Mouse (Mus musculus) cortical plate, adult 2 months (tissue): Measurements from ENCODE around the gene Abcc5. TPM values are rescaled to one million over a fixed set of nuclear protein-coding genes. Genes with fewer than 3 reads are reported as not detected.
"Not testable (repeated sequence)": the region's sequence is repeated elsewhere in the genome, so short reads cannot be mapped to it uniquely, and the experiment has no call there.

Source experiments
- H3K27ac ChIP-seq: fragments of 200-500 bp; 2 replicates; pipeline ENCODE4 v1.5.1; 2012; ENCODE audit warnings: low read length, control low read depth, inconsistent platforms; ENCODE audit not compliant: insufficient read depth
- H3K4me1 ChIP-seq: fragments of 200-500 bp; 2 replicates; pipeline ENCODE4 v1.6.1; 2011; ENCODE audit warnings: low read length; ENCODE audit not compliant: control insufficient read depth, insufficient read depth
- H3K4me3 ChIP-seq: fragments of 200-500 bp; 2 replicates; pipeline ENCODE4 v1.5.1; 2011; ENCODE audit warnings: mild to moderate bottlenecking, low read length, control low read depth; ENCODE audit not compliant: insufficient read depth
- CTCF ChIP-seq: fragments of 200-500 bp; IDR thresholded peaks from 2 replicates; pipeline ENCODE4 v1.5.1; 2011; ENCODE audit warnings: mild to moderate bottlenecking, control low read depth, low read length; ENCODE audit not compliant: insufficient read depth; ENCODE audit errors: extremely low read depth
- POLR2A ChIP-seq: fragments of 200-500 bp; IDR thresholded peaks from 2 replicates; pipeline ENCODE4 v1.6.1; 2011; ENCODE audit warnings: mild to moderate bottlenecking, low read length, control low read depth; ENCODE audit not compliant: insufficient read depth; ENCODE audit errors: extremely low read depth
- polyA plus RNA-seq: library from polyadenylated mRNA; depleted of rRNA; stranded (reverse); fragments of >200 nt; gene quantifications from 2 replicates; pipeline ENCODE4 v1.2.3, GENCODE M21; 2012

The Abcc5 gene
- polyA plus RNA-seq, 1 experiment: 296 TPM

GRCm38 (mm10) chr16:20451774-20452173, 25.6 kb upstream of the Abcc5 start:
- TF ChIP-seq POLR2A (no peak), CTCF (no peak)
- no peak overlapping the region for H3K27ac ChIP-seq
- H3K4me3 ChIP-seq: no peak overlapping the region
- H3K4me1 ChIP-seq: no peaks in the 10 kb centered on the region

DNA sequence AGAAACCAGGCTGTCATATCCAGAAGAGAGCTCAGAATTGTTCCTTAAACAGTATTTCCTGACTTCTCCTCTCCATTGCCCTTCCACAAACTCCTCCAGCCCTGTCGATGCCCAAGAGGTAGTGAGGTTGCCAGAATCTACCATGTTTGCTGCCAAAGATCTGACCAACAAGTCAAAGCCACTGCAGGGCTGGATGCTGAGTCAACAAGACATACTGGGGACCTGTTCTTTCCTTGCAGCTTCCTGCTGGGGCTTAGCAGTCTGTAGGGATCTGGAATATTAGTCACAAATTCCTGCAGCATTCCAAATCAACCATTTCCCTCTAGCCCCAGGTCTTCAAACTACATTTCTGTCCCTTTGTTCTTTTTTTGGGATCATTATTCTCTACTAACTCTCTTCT, 19.7 kb upstream of the Abcc5 start:
- Histone ChIP-seq H3K4me1 (no peaks in the 10 kb centered on the region), H3K27ac (no peak overlapping the region), H3K4me3 (no peak overlapping the region)
- TF ChIP-seq CTCF (no peak), POLR2A (no peak)

DNA sequence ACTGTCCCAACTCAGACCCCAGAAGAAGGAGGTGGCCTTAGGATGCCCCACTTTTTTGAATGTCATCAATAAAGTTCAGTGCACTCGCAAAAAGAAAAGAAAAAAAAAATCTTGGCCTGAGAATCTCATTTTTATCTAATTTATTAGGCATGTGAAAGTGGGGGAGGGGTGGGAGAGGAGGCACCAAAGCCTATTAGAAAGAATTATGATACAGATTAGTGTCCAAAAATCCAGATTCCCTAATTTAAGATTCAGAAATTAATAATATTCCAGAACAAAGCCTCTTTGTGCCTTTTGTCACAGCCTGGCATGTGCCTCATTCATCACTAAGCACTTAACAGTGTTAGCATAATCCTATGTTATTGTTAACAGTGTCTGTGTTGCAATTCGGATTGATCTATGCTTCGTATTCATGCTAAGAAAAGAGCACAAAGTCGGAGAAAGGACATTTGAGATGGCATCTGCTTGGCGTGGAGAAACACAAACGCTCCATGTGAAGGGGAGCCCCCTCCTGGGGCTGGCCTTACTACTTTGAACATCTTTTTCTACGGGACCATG, 18.7 kb upstream of the Abcc5 start:
- Histone ChIP-seq H3K4me3 (no peak overlapping the region), H3K27ac (no peak overlapping the region), H3K4me1 (no peaks in the 10 kb centered on the region)
- TF ChIP-seq POLR2A: no peak
- TF ChIP-seq CTCF: no peak

DNA sequence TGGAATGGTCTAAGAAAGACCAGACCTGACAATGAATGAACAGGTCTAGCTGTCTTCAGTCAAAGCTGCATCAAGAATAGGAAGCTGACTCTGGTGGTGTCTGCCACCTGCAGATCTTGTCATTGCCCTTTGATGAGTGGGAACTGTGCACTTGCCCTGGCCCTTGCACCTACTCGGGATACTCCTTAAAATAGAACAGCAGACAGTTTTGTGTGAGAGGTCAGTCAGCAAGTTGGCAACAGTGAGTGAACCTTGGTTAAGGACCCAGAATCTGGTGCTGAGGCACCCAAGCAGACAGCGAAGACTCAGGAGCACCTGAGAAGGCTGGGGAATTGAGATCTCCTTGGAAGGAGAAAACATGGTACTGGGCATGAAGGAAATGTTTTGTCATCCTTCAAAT, 16.7 kb upstream of the Abcc5 start:
- Histone ChIP-seq H3K4me3 (no peak overlapping the region), H3K27ac (no peak overlapping the region), H3K4me1 (no peaks in the 10 kb centered on the region)
- TF ChIP-seq CTCF: no peak
- TF ChIP-seq POLR2A: no peak

GRCm38 (mm10) chr16:20438673-20439415, 12.7 kb upstream of the Abcc5 start:
- TF ChIP-seq POLR2A (no peak), CTCF (no peak)

GRCm38 (mm10) chr16:20438046-20438445, 11.9 kb upstream of the Abcc5 start:
- not testable (repeated sequence) for H3K4me1 ChIP-seq, H3K27ac ChIP-seq, H3K4me3 ChIP-seq

More at GRCm38 (mm10) chr16:20438673-20439415, 12.7 kb upstream of the Abcc5 start:
- Histone ChIP-seq H3K4me3 (no peak overlapping the region), H3K27ac (no peak overlapping the region), H3K4me1 (no peaks in the 10 kb centered on the region)

- TF ChIP-seq CTCF: no peak
- no peak for TF ChIP-seq POLR2A
- no peaks in the 10 kb centered on the region for H3K4me1 ChIP-seq
- no peak overlapping the region for H3K27ac ChIP-seq
- H3K4me3 ChIP-seq: no peak overlapping the region
These were observed 10.1 kb upstream of the Abcc5 start for GRCm38 (mm10) chr16:20436281-20436680.

DNA sequence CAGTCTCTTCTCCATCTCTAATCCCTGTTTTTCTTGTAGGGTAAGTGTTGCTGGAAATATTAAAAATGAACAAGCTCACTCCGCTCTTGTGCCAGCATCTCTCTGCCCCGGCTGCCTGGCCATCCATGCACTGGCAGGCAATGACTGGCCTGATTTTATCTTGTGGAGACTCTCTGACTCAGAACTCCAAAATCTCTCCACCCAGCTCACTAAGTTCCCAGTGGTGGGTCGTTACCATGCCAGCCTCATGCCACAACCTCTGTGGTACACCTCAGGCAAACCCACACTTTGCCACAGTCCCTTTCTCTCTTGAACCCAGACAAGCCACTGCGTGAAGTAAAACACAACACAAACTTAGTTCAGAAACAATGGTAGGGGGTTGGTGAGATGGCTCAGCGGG, 3.1 kb upstream of the Abcc5 start:
- H3K27ac ChIP-seq: no peak overlapping the region
- no peak overlapping the region for H3K4me3 ChIP-seq
- no peaks in the 10 kb centered on the region; the same call in 1 of the 2 replicates for H3K4me1 ChIP-seq
- TF ChIP-seq CTCF: no peak

- TF ChIP-seq CTCF (no peak), POLR2A (no peak)
- no peak overlapping the region for H3K4me3 ChIP-seq
- no peaks in the 10 kb centered on the region; the same call in 1 of the 2 replicates for H3K4me1 ChIP-seq
- no peak overlapping the region for H3K27ac ChIP-seq
These were observed 1.4 kb upstream of the Abcc5 start for GRCm38 (mm10) chr16:20427566-20427965.

DNA sequence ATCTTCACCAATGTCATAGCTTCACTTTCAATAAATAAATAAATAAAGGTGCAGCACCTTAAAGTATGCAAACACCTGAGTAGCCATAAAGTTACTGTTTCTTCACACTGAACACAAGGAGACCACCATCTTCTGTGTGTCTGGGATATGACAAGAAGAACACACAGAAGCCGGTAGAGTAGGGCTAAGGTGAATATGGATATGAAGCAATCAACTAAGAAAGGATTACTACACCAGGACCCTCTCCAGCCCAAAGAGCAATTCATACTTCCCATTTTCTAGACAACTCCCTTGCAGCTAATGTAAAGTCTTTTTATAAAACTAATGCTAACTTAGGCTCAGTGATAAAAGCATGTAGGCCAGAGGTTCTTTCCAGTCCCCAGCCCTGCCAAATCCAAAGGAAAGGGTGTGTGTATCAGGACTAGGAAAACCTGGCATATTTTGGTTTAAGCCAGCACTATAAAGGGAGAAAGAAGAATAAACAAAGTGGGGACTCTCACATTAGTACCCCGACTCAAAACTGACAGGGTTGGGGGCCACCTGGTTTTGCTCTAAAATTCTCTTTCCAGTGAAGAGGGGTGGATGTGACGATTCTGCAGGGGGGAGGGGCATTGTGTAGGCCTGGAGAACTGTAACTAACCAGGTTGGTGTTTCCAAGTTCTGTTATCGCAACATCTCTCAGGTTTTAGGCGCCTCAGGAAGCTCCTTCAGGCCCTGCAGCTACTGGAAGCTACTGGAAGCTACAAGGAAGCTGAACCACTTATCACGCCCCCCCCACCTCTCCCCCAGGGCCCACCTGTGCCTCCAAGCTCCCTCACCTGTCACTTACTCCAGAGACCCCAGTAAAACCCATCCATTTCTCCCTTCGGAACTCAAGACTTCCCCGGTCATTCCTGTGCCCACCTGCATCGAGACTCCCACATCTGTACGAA, 1.2 kb downstream of the Abcc5 start:
- Histone ChIP-seq H3K27ac (no peak overlapping the region), H3K4me3 (peak overlapping the region; percentile 71), H3K4me1 (no peaks in the 10 kb centered on the region; the same call in 1 of the 2 replicates)
- TF ChIP-seq CTCF: no peak

GRCm38 (mm10) chr16:20424226-20424663, 1.9 kb downstream of the Abcc5 start:
- H3K4me1 ChIP-seq: no peaks in the 10 kb centered on the region; the same call in 1 of the 2 replicates
- no peak overlapping the region for H3K27ac ChIP-seq
- H3K4me3 ChIP-seq: no peak overlapping the region
- TF ChIP-seq CTCF (no peak), POLR2A (no peak)
